Comparison of ENCODE assay signal across 8 mouse cellular contexts in the genomic region with DNA sequence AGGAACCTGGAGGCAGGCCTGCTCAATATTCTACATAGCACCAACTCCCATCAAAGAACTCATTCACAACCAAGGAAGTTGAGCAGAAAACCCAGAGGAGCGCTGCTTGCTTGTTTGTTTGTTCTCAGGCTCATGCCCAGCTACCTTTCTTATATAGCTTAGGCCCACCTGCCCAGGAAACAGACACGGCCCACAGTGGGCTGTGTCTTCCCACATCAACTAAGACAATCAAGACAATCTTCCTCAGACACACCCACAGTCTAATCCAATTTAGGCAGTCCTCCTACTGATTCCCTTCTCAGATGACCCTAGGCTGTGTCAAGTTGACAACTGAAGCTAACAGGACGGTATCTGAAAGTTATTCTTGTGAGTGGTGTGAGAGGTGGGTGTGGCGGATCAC. TPM values are rescaled to one million over a fixed set of nuclear protein-coding genes. Genes with fewer than 3 reads are reported as not detected.
DNase-seq lines count a peak whose midpoint lies in the region; ATAC-seq and TF ChIP-seq lines count a peak whose summit lies in the region.

Gene Kcnq1, plus strand, starts transcription at position 301 of the 400 bp plus-strand sequence.

- no peaks in the 10 kb centered on the region for H3K36me3 ChIP-seq in lung, embryonic 14.5 days (ENCODE audit: insufficient read depth)
- no peaks in the 10 kb centered on the region for H3K36me3 ChIP-seq in intestine, postnatal 0 days (ENCODE audit: control insufficient read depth, insufficient read depth)
- no peaks in the 10 kb centered on the region for H3K36me3 ChIP-seq in neural tube, embryonic 14.5 days (ENCODE audit: control insufficient read depth, insufficient read depth, low read length)

- H3K4me1 ChIP-seq in lung, embryonic 14.5 days (ENCODE audit: insufficient read depth): peaks cover 6% of the 10 kb centered on the region; the same call in 1 of the 2 replicates
- 0 out of 2 replicates have a peak, but pooled peaks cover under 1% of the 10 kb centered on the region for H3K4me1 ChIP-seq in intestine, postnatal 0 days (replicated peaks; ENCODE audit: control insufficient read depth, insufficient read depth, low read length)
- 0 out of 2 replicates have a peak, but pooled peaks cover 5% of the 10 kb centered on the region for H3K4me1 ChIP-seq in neural tube, embryonic 14.5 days (ENCODE audit: control insufficient read depth, insufficient read depth, low read length)

- H3K27me3 ChIP-seq in lung, embryonic 14.5 days (ENCODE audit: insufficient read depth, low read length): peaks cover 37% of the 10 kb centered on the region
- H3K27me3 ChIP-seq in intestine, postnatal 0 days (replicated peaks; ENCODE audit: control insufficient read depth, insufficient read depth, low read length): peaks cover 22% of the 10 kb centered on the region
- peaks cover 34% of the 10 kb centered on the region for H3K27me3 ChIP-seq in neural tube, embryonic 14.5 days (ENCODE audit: control insufficient read depth, insufficient read depth, low read length)

- DNase-seq in lung, embryonic 14.5 days: no peak
- no peak for DNase-seq in lung, postnatal 4 days
- DNase-seq in heart, adult 8-10 months (ENCODE audit: low spot score): no peak
- no peak for DNase-seq in cerebellum, adult 8-10 months
- no peak for DNase-seq in layer of hippocampus, postnatal 14 days (ENCODE audit: low spot score in 2 of 2)

- no peak for TF ChIP-seq CTCF in lung, embryonic 14.5 days (IDR thresholded peaks at IDR 0.05; ENCODE audit: low read depth)
- no peak for TF ChIP-seq CTCF in intestine, postnatal 0 days (IDR thresholded peaks at IDR 0.05; ENCODE audit: low read depth)

- no peak for ATAC-seq in lung, embryonic 14.5 days (ENCODE audit: insufficient read depth)
- ATAC-seq in intestine, postnatal 0 days: no peak
- ATAC-seq in neural tube, embryonic 14.5 days (ENCODE audit: low read depth): no peak
- no peak for ATAC-seq in CD4-positive, CD25-positive, alpha-beta regulatory T cell, adult 4 months

- peak within 1 kb of the TSS; percentile 74 for H3K4me2 ChIP-seq in lung, embryonic 14.5 days
- peak within 1 kb of the TSS; percentile 74 for H3K4me2 ChIP-seq in intestine, postnatal 0 days (replicated peaks; ENCODE audit: low read depth)
- peak within 1 kb of the TSS; percentile 41 for H3K4me2 ChIP-seq in neural tube, embryonic 14.5 days (ENCODE audit: low read depth, low read length)

- H3K9me3 ChIP-seq in lung, embryonic 14.5 days (ENCODE audit: low read depth, low read length): no peaks in the 10 kb centered on the region
- H3K9me3 ChIP-seq in intestine, postnatal 0 days (ENCODE audit: control insufficient read depth): no peaks in the 10 kb centered on the region
- no peaks in the 10 kb centered on the region for H3K9me3 ChIP-seq in neural tube, embryonic 14.5 days (ENCODE audit: control insufficient read depth, low read length)

- WGBS in lung, embryonic 14.5 days: 69% methylated on average over 4 of the region's 4 CpGs
- WGBS in intestine, postnatal 0 days: 61% methylated on average over 4 of the region's 4 CpGs
- 77% methylated on average over 4 of the region's 4 CpGs for WGBS in neural tube, embryonic 14.5 days

- H3K4me3 ChIP-seq in lung, embryonic 14.5 days (ENCODE audit: low read depth, low read length): peak within 1 kb of the TSS; percentile 43
- H3K4me3 ChIP-seq in intestine, postnatal 0 days (ENCODE audit: low read depth, low read length): peak within 1 kb of the TSS; percentile 41
- peak within 1 kb of the TSS; percentile 13 for H3K4me3 ChIP-seq in neural tube, embryonic 14.5 days (ENCODE audit: low read depth, low read length)

- no peak within 1 kb of the TSS for H3K27ac ChIP-seq in lung, embryonic 14.5 days (ENCODE audit: low read depth)
- H3K27ac ChIP-seq in intestine, postnatal 0 days (ENCODE audit: low read depth, low read length): peak within 1 kb of the TSS; percentile 50
- H3K27ac ChIP-seq in neural tube, embryonic 14.5 days (ENCODE audit: low read depth, low read length): no peak within 1 kb of the TSS

- no peak within 1 kb of the TSS for H3K9ac ChIP-seq in lung, embryonic 14.5 days
- H3K9ac ChIP-seq in intestine, postnatal 0 days (ENCODE audit: low read depth, low read length): peak within 1 kb of the TSS; percentile 52
- H3K9ac ChIP-seq in neural tube, embryonic 14.5 days (replicated peaks; ENCODE audit: low read depth, low read length): no peak within 1 kb of the TSS

RNA-seq across cellular contexts. Expression of gene Kcnq1, which starts in this region (rescaled TPM):
- polyA plus RNA-seq in lung, embryonic 14.5 days (2014; fragmentation: Nextera tagmentation; extraction: Ambion mirVana): 5.3 and 6.5 TPM in 2 replicates
- total RNA-seq in heart, adult 8-10 months (2022): 10 to 100 TPM; 30.9 to 36.9 (median 32.8) TPM
- 10.5 and 13.8 TPM in 2 replicates for polyA plus RNA-seq in intestine, postnatal 0 days (2015; fragmentation: Nextera tagmentation; extraction: Ambion mirVana)
- 1.8 and 2.4 TPM in 2 replicates for polyA plus RNA-seq in neural tube, embryonic 14.5 days (2014; fragmentation: Nextera tagmentation; extraction: Ambion mirVana)
- total RNA-seq in layer of hippocampus, postnatal 14 days (2021): 1 to 10 TPM; 1.0 to 1.6 TPM
- not detected for polyA plus RNA-seq in CD4-positive, CD25-positive, alpha-beta regulatory T cell, adult 4 months (2017; shearing (Covaris generic))

Comparison
In these comparisons a context has a peak if more than half of its experiments do, and no peak if none do; other contexts are left out.
1. RNA of gene Kcnq1 (total RNA-seq): 30.9 to 36.9 TPM in heart, adult 8-10 months; 1.0 to 1.6 TPM in layer of hippocampus, postnatal 14 days; every median in the first group is over 10 times any median in the second.
2. Peak in every context shown above with its lines, with median percentiles within 50 percentile points of each other: H3K4me2 ChIP-seq and H3K4me3 ChIP-seq.